Mouse (Mus musculus): ENCODE measurements at regions not wholly inside any gene's neighbourhood (a gene's known extent, or its start where the extent isn't known, plus 50 kb on each side); places are given as distances from the start of the nearest gene placed in this dataset.
A peak's percentile ranks its signal among the peaks of the same experiment; 100 is the strongest.

DNA sequence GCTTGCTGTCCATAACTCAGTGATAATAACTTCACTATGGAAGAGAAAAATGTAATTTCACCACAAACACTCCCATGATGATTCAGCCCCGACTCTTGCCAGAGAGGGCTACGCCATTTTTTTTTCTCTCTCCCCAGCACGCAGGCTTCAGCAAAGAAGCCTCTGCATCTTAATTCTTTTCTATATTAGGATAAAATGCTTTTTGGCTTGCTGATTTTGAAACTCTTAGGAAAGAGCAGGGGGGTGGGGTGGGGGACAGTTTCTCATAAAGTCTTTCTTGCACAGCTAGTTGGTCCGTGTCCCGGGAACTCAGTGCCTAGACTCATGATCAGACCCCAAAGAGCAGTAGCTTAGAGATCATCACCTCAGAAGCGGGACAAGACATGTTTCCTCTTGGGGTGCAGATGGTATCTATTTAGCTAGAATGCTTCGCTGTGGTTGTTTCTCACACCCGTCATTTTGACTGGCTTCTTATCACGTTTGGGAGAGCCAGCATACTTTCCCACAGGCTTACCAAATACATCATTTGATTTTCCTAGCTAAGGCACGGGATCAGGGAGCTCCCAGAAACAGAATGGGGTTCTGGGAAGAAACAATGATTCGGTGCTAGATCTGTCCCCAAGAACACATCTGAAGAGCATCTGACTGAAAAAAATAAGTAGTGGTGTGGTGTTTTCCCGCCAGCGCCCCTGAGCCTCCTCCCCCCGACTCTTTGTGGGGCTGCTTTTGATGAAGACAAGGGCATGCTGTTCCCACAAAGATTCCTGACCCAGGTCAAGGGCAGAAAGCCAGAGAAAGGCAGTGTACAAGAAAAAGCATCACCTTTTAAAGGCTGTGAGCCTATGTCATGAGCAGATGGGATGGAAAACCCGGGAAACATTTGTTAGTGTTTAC lies 483.6 kb upstream of the Id4 start:
- H3K9ac ChIP-seq: no peak overlapping the region
- WGBS: 68% methylated on average over 15 of the region's 15 CpGs
- H3K4me1 ChIP-seq: peaks cover 10% of the 10 kb centered on the region
- H3K27ac ChIP-seq: no peak overlapping the region
- ATAC-seq: no peak
- H3K4me3 ChIP-seq: no peak overlapping the region
- no peaks in the 10 kb centered on the region for H3K27me3 ChIP-seq
- H3K36me3 ChIP-seq (ENCODE audit: poor library complexity, severe bottlenecking): no peaks in the 10 kb centered on the region
- no peak overlapping the region for H3K4me2 ChIP-seq
- H3K9me3 ChIP-seq (replicated peaks): no peaks in the 10 kb centered on the region

DNA sequence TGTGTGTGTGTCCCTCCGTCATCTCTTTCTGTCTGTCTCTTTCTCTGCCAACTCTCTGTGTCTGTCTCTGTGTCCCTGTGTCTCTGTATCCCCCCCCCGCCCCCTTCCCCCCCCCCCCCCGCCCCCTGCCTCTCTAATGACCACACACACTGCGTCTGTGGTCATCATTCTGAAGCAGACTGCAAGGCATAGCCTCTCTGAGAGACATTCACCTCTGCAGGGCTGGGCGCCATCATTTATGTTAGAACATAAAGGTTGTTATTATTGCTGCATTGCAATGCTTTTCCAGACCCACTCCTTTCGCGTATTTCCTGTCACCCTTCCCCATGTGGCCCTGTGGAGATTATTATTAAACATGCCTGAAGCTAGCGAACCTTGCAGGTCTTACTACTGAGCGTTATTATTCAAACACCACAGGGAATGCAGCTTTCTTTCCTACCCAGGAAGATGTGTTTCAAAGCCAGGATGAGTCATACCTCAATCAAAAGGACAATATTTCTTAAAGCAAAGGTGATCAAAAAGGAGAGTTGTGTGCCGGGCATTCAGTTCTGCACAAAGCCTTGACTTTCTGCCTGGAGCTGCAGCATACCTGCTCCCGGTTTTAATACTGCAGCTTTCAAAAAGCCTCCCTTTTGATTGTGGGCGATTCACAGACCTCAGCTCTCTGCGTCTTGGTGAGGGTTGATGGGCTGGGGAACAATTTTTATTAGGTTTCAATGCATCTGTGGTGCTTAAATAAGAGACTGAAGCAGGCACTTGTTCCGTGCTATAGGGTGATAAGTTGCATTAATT lies 482.6 kb upstream of the Id4 start:
- Histone ChIP-seq H3K4me1 (peaks cover 10% of the 10 kb centered on the region), H3K4me2 (peak overlapping the region; percentile 17), H3K36me3 (ENCODE audit: poor library complexity, severe bottlenecking) (no peaks in the 10 kb centered on the region), H3K4me3 (no peak overlapping the region), H3K9ac (no peak overlapping the region), H3K27me3 (no peaks in the 10 kb centered on the region), H3K9me3 (replicated peaks) (no peaks in the 10 kb centered on the region), H3K27ac (no peak overlapping the region)
- WGBS: 23% methylated on average over 10 of the region's 14 CpGs
- no peak; the same call in 1 of the 2 replicates for ATAC-seq

- no peak overlapping the region for H3K4me3 ChIP-seq
- H3K36me3 ChIP-seq (ENCODE audit: poor library complexity, severe bottlenecking): no peaks in the 10 kb centered on the region
- 94% methylated on average over 3 of the region's 3 CpGs for WGBS
Measured at GRCm38 (mm10) chr13:47784406-47784805, 476.6 kb upstream of the Id4 start.

DNA sequence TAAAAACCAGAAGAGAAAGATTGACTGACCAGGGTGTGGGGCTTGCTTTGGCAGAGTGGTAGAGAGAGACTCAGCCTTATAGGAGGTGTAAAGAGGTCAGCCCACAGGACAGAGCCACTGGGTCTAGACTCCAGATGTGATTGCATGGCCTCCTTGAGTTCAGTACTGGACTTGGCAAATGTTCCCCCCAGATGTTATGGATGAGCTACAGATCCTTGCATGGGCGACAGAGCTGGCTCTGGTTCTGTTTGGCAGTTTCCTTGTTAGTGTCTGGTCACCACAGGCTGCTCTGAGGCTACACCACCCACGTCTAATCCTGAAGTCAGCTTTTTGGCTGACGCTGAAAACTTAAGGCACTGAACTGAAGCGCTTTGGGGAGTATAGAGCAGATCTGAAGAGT lies 463.2 kb upstream of the Id4 start:
- 79% methylated on average over 4 of the region's 4 CpGs for whole genome bisulfite sequencing
- Histone ChIP-seq H3K4me1 (no peaks in the 10 kb centered on the region), H3K9me3 (replicated peaks) (no peaks in the 10 kb centered on the region), H3K4me3 (no peak overlapping the region), H3K36me3 (ENCODE audit: poor library complexity, severe bottlenecking) (no peaks in the 10 kb centered on the region), H3K9ac (no peak overlapping the region), H3K4me2 (no peak overlapping the region), H3K27ac (no peak overlapping the region), H3K27me3 (no peaks in the 10 kb centered on the region)
- no peak for ATAC-seq

More at GRCm38 (mm10) chr13:47784406-47784805, 476.6 kb upstream of the Id4 start:
- ATAC-seq: no peak
- H3K27me3 ChIP-seq: no peaks in the 10 kb centered on the region
- H3K27ac ChIP-seq: no peak overlapping the region
- H3K4me2 ChIP-seq: no peak overlapping the region
- H3K4me1 ChIP-seq: no peaks in the 10 kb centered on the region
- no peak overlapping the region for H3K9ac ChIP-seq
- no peaks in the 10 kb centered on the region for H3K9me3 ChIP-seq (replicated peaks)

- Histone ChIP-seq H3K9ac (no peak overlapping the region), H3K36me3 (ENCODE audit: poor library complexity, severe bottlenecking) (no peaks in the 10 kb centered on the region), H3K4me2 (no peak overlapping the region), H3K27ac (no peak overlapping the region), H3K9me3 (replicated peaks) (no peaks in the 10 kb centered on the region), H3K4me1 (no peaks in the 10 kb centered on the region), H3K27me3 (no peaks in the 10 kb centered on the region), H3K4me3 (no peak overlapping the region)
- no peak for ATAC-seq
- WGBS: 88% methylated on average over 6 of the region's 6 CpGs
Measured at GRCm38 (mm10) chr13:47811711-47812415, 449.2 kb upstream of the Id4 start.

- no peak overlapping the region for H3K27ac ChIP-seq
- no peak overlapping the region for H3K4me3 ChIP-seq
- no peak overlapping the region for H3K4me2 ChIP-seq
- H3K9me3 ChIP-seq (replicated peaks): no peaks in the 10 kb centered on the region
- no peaks in the 10 kb centered on the region for H3K4me1 ChIP-seq
- 88% methylated on average over 9 of the region's 9 CpGs for WGBS
- no peak for ATAC-seq
- H3K27me3 ChIP-seq: no peaks in the 10 kb centered on the region
- H3K36me3 ChIP-seq (ENCODE audit: poor library complexity, severe bottlenecking): no peaks in the 10 kb centered on the region
- no peak overlapping the region for H3K9ac ChIP-seq
Measured at GRCm38 (mm10) chr13:47818924-47819564, 442.0 kb upstream of the Id4 start.

DNA sequence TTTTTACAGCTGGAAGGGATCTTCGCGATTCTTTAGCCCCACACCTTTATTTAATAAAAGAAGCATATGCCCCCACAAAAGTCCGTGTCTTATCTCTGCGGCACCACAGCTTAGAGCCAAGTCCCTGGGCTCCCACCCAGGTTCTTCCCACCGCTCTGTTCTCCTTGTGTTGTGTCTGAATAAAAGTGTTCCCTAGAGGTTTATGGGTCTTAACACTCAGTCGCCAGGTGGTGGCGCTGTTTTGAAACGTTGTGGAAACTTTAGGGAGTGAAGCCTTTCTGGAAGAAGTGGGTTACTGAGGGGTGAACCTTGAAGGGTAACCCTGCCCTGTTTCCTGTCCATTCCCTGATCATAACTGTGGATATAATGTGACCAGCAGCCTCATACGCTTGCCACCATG lies 424.5 kb upstream of the Id4 start:
- Histone ChIP-seq H3K4me1 (no peaks in the 10 kb centered on the region; the same call in 1 of the 2 replicates), H3K36me3 (ENCODE audit: poor library complexity, severe bottlenecking) (no peaks in the 10 kb centered on the region), H3K4me2 (no peak overlapping the region), H3K9ac (no peak overlapping the region), H3K4me3 (no peak overlapping the region), H3K9me3 (replicated peaks) (no peaks in the 10 kb centered on the region), H3K27ac (no peak overlapping the region), H3K27me3 (no peaks in the 10 kb centered on the region)
- 36% methylated on average over 9 of the region's 9 CpGs for WGBS
- ATAC-seq: no peak

GRCm38 (mm10) chr13:47842418-47842817 lies 418.6 kb upstream of the Id4 start:
- Histone ChIP-seq H3K4me2 (no peak overlapping the region), H3K4me1 (peaks cover 24% of the 10 kb centered on the region), H3K9ac (no peak overlapping the region), H3K27ac (no peak overlapping the region), H3K27me3 (0 out of 2 replicates have a peak, but pooled peaks cover 4% of the 10 kb centered on the region), H3K9me3 (replicated peaks) (no peaks in the 10 kb centered on the region), H3K36me3 (ENCODE audit: poor library complexity, severe bottlenecking) (no peaks in the 10 kb centered on the region), H3K4me3 (no peak overlapping the region)
- ATAC-seq: no peak
- 89% methylated on average over 8 of the region's 8 CpGs for WGBS

- ATAC-seq: no peak
- H3K4me1 ChIP-seq: peaks cover 29% of the 10 kb centered on the region
- 75% methylated on average over 9 of the region's 9 CpGs for WGBS
- H3K9me3 ChIP-seq (replicated peaks): no peaks in the 10 kb centered on the region
- H3K27me3 ChIP-seq: 0 out of 2 replicates have a peak, but pooled peaks cover 4% of the 10 kb centered on the region
- H3K36me3 ChIP-seq (ENCODE audit: poor library complexity, severe bottlenecking): no peaks in the 10 kb centered on the region
- H3K4me2 ChIP-seq: peak overlapping the region; percentile 43
- peak overlapping the region; percentile 65; the same call in 1 of the 2 replicates for H3K27ac ChIP-seq
- H3K9ac ChIP-seq: no peak overlapping the region
- no peak overlapping the region for H3K4me3 ChIP-seq
Measured at GRCm38 (mm10) chr13:47843011-47843410, 418.0 kb upstream of the Id4 start.

DNA sequence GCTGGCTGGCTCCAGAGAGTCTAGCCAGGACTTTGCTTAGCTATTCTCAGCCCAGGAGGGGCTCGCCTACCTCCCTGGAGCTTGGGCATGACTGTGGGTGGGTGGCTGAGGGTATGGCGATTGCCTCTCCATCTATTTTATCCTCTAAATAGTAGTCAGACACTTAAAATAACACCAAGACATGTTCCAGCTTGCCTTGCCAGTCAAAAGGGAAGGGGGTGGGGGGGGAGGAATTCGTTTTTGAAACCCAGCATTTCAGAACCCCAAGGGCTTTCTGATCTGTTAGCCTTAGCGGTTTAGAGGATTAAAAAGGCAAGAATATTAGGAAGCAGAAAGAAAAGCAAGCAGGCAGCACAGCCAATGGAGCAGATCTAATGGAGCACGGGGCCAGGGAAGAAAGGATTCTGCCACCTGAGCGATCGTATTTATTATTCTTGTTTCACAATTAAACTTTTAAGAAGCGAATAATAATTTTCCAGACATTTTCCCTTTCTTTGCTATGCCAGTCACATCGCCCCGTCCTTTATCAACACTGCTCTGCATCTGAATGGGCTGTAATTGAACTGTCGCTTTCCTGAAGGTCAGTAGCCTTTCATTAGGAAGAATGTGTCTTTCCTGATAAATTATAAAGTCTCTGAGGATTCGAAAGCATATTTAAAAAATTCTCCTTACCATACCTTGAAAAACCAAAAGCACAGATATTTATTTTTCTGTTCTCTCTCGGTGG lies 417.3 kb upstream of the Id4 start:
- Histone ChIP-seq H3K27ac (peak overlapping the region; percentile 65), H3K9me3 (replicated peaks) (no peaks in the 10 kb centered on the region), H3K4me1 (peaks cover 35% of the 10 kb centered on the region), H3K9ac (no peak overlapping the region), H3K36me3 (ENCODE audit: poor library complexity, severe bottlenecking) (no peaks in the 10 kb centered on the region), H3K4me2 (peak overlapping the region; percentile 43), H3K4me3 (no peak overlapping the region), H3K27me3 (0 out of 2 replicates have a peak, but pooled peaks cover 4% of the 10 kb centered on the region)
- WGBS: 6% methylated on average over 13 of the region's 13 CpGs
- peak; percentile 85 for ATAC-seq

DNA sequence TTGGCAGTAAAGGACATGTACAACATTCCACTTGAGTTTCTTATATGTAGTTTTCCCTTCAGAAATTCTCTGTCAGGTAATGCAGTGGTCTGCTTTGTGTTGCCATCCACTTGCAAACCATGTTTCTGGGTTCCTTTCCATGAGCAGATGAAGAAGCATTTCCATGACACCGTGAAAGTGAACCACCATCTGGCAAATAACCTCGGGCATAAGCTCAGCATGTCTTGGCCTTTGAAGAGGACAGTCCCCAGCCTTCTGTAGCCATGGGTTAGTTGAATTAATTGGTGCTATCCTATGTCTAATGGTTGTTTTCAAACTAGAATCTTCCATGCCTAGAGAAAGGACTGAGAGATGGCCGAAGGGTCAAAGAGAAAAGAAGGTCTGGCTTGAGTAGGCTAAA lies 414.3 kb upstream of the Id4 start:
- Histone ChIP-seq H3K9me3 (replicated peaks) (no peaks in the 10 kb centered on the region), H3K4me2 (no peak overlapping the region), H3K27ac (no peak overlapping the region), H3K27me3 (0 out of 2 replicates have a peak, but pooled peaks cover 4% of the 10 kb centered on the region), H3K9ac (no peak overlapping the region), H3K36me3 (ENCODE audit: poor library complexity, severe bottlenecking) (no peaks in the 10 kb centered on the region), H3K4me3 (no peak overlapping the region), H3K4me1 (peaks cover 45% of the 10 kb centered on the region)
- WGBS: 94% methylated on average over 3 of the region's 3 CpGs
- ATAC-seq: no peak
